Mouse (Mus musculus) heart, postnatal 0 days (tissue): Measurements from ENCODE around the gene Gm49711.

Experiments
- CTCF ChIP-seq: IDR thresholded peaks from 2 replicates; pipeline ENCODE4 v1.5.1; 2016; ENCODE audit warnings: antibody characterized with exemption, control low read depth, low read depth
- EP300 ChIP-seq: IDR thresholded peaks from 2 replicates; pipeline ENCODE4 v1.6.1; 2016; ENCODE audit warnings: antibody characterized with exemption, low read depth

DNA sequence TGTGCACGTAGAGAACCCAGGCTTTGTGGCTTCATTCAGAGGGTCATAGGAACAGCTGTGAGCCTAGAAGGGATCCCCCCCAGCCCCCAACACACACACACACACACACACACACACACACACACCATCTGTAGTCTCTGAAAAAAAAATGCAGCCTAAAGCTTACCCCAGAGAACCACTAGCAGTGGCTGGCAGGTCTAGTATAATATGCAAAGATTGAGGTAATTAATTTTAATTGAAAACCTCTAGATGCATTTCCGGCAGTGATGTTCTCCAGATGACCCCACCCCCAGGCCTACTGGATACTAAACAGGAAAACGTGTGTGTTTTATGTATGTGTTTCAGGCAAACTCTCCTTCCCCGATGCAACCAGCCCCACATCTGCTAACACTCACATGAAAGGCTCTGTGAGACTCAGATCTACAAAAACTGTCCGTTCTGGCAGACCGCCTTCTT, 172.4 kb downstream of the Gm49711 start:
- no peak for TF ChIP-seq CTCF
- TF ChIP-seq EP300 = no peak
